Mouse (Mus musculus): Measurements from ENCODE around the gene Ccdc85c.
A peak's percentile ranks its signal among the peaks of the same experiment; 100 is the strongest.

- TF ChIP-seq CTCF (IDR thresholded peaks at IDR 0.05; ENCODE audit: borderline replicate concordance, extremely low read depth, insufficient read depth, insufficient read length) (peak; percentile 45), POLR2A (IDR thresholded peaks at IDR 0.05; ENCODE audit: borderline replicate concordance, extremely low read depth, insufficient read depth, insufficient read length, poor library complexity, severe bottlenecking) (no peak)
Observed at GRCm38 (mm10) chr12:108297033-108297432, 21.8 kb upstream of the Ccdc85c start.

Measured in brain, embryonic 14.5 days (tissue).